Mouse (Mus musculus): ENCODE data around the gene Rhbdl1. TPM values are rescaled to one million over a fixed set of nuclear protein-coding genes. Genes with fewer than 3 reads are reported as not detected.
A peak's percentile ranks its signal among the peaks of the same experiment; 100 is the strongest.

Rhbdl1 gene
- polyA plus RNA-seq, 1 experiment from 2014 or later = 3.1 TPM

GRCm38 (mm10) chr17:25786781-25787504 is 50.2 kb downstream of the Rhbdl1 start:
- WGBS = 91% methylated on average over 9 of the region's 9 CpGs
- Histone ChIP-seq H3K4me1 (replicated peaks) (peaks cover 53% of the 10 kb centered on the region), H3K4me3 (0 out of 2 replicates have a peak overlapping the region, but pooled peaks have one; percentile 1), H3K9me3 (no peaks in the 10 kb centered on the region), H3K36me3 (peaks cover 65% of the 10 kb centered on the region), H3K27ac (no peak overlapping the region), H3K27me3 (ENCODE audit: insufficient read depth, poor library complexity, severe bottlenecking) (no peaks in the 10 kb centered on the region)
- DNase-seq (ENCODE audit: low spot score) = no peak

DNA sequence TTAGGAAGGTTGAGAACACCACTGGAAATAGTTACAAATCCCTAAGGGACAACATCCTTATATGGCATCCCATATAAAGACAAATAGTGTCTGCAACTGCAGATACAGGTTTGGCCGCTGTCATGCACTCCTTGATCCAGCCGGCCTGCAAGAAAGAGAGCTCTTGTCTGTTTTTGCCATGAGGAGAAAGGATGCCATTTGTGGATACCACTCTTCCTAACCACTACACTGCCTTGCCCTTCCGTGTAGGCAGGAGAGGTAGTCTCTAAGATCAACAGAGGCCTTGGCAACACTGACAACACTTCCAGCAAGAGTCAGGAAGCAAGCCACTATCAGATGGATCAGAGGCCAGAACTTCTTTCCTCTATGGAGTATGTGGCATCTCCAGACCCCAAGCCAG is 50.8 kb downstream of the Rhbdl1 start, which contains the start of gene Ccdc78:
TSS of gene Ccdc78 (plus strand) at position 301 of the 400 bp plus-strand sequence.
- WGBS = 87% methylated on average over 3 of the region's 3 CpGs
- peak within 1 kb of the TSS; percentile 75 for H3K4me3 ChIP-seq
- H3K9me3 ChIP-seq = no peaks in the 10 kb centered on the region
- H3K27ac ChIP-seq = peak within 1 kb of the TSS; percentile 97
- no peaks in the 10 kb centered on the region for H3K27me3 ChIP-seq (ENCODE audit: insufficient read depth, poor library complexity, severe bottlenecking)
- DNase-seq (ENCODE audit: low spot score) = no peak
- peaks cover 49% of the 10 kb centered on the region for H3K4me1 ChIP-seq (replicated peaks)
- H3K36me3 ChIP-seq = peaks cover 72% of the 10 kb centered on the region

DNA sequence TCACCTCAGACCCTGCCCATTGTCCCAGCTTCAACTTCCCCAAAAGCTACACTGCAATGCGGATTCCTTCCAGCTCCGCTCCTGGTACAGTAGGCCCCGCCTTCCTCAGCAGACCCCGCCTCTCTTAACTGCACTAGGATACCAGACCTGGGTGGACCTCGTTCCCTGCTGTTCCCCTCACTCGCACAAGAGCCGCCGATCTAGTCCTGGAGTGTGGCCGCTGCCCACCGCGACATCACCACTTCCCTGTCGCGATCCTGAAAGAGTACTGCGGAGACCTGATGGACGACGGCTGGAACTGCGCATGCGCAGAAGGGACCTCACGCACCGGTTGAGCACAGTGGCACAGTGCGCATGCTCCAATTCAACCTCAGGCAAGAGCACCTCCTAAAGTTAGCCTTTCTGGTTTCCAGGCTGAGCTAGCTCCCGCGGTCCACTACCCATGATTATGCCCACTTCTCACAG is 51.8 kb downstream of the Rhbdl1 start, which contains the start of gene Haghl:
TSS of gene Haghl (minus strand) at position 393 of the 465 bp plus-strand sequence.
- WGBS = under 1% methylated on average over 23 of the region's 23 CpGs
- peaks cover 77% of the 10 kb centered on the region for H3K36me3 ChIP-seq

More for the DNA sequence above, 51.8 kb downstream of the Rhbdl1 start, which contains the start of gene Haghl:
- Histone ChIP-seq H3K4me3 (peak within 1 kb of the TSS; percentile 75), H3K4me1 (replicated peaks) (peaks cover 40% of the 10 kb centered on the region), H3K27ac (peak within 1 kb of the TSS; percentile 97), H3K27me3 (ENCODE audit: insufficient read depth, poor library complexity, severe bottlenecking) (no peaks in the 10 kb centered on the region), H3K9me3 (no peaks in the 10 kb centered on the region)
- peak; percentile 98 for DNase-seq (ENCODE audit: low spot score)

Other genes starting within 250 kb of the Rhbdl1 start
- gene Gng13, start 120.1 kb downstream of the Rhbdl1 start, polyA plus RNA-seq (2016; fragmentation: Nextera tagmentation; extraction: Ambion mirVana) = 2.4 and 4.4 TPM in 2 replicates
- gene Chtf18, start 109.9 kb downstream of the Rhbdl1 start, polyA plus RNA-seq (2016; fragmentation: Nextera tagmentation; extraction: Ambion mirVana) = 47.2 and 60.4 TPM in 2 replicates
- gene Rpusd1, start 109.6 kb downstream of the Rhbdl1 start, polyA plus RNA-seq (2016; fragmentation: Nextera tagmentation; extraction: Ambion mirVana) = 22.2 and 24.8 TPM in 2 replicates
- gene Mslnl, start 101.3 kb downstream of the Rhbdl1 start, polyA plus RNA-seq (2016; fragmentation: Nextera tagmentation; extraction: Ambion mirVana) = not detected in 2 replicates
- 0.33 TPM in 1 of 2 replicates, not detected in the other for gene Msln, start 82.9 kb downstream of the Rhbdl1 start, polyA plus RNA-seq (2016; fragmentation: Nextera tagmentation; extraction: Ambion mirVana)
- 25.3 and 25.7 TPM in 2 replicates for gene Narfl, start 63.5 kb downstream of the Rhbdl1 start, polyA plus RNA-seq (2016; fragmentation: Nextera tagmentation; extraction: Ambion mirVana)
- 68.1 and 88.5 TPM in 2 replicates for gene Haghl, start 51.6 kb downstream of the Rhbdl1 start, polyA plus RNA-seq (2016; fragmentation: Nextera tagmentation; extraction: Ambion mirVana)
- gene Ccdc78, start 50.7 kb downstream of the Rhbdl1 start, polyA plus RNA-seq (2016; fragmentation: Nextera tagmentation; extraction: Ambion mirVana) = 0.95 and 1.2 TPM in 2 replicates
- 68.1 and 76.0 TPM in 2 replicates for gene Fam173a, start 44.4 kb downstream of the Rhbdl1 start, polyA plus RNA-seq (2016; fragmentation: Nextera tagmentation; extraction: Ambion mirVana)
- 3.4 and 4.5 TPM in 2 replicates for gene AC134908.4, start 41.6 kb downstream of the Rhbdl1 start, polyA plus RNA-seq (2016; fragmentation: Nextera tagmentation; extraction: Ambion mirVana)
- gene Metrn, start 40.2 kb downstream of the Rhbdl1 start, polyA plus RNA-seq (2016; fragmentation: Nextera tagmentation; extraction: Ambion mirVana) = 174 and 193 TPM in 2 replicates
- 11.0 and 16.7 TPM in 2 replicates for gene Fbxl16, start 28.2 kb downstream of the Rhbdl1 start, polyA plus RNA-seq (2016; fragmentation: Nextera tagmentation; extraction: Ambion mirVana)
- 30.1 and 30.7 TPM in 2 replicates for gene Wdr24, start 13.7 kb downstream of the Rhbdl1 start, polyA plus RNA-seq (2016; fragmentation: Nextera tagmentation; extraction: Ambion mirVana)
- 51.5 and 64.3 TPM in 2 replicates for gene Jmjd8, start 8.4 kb downstream of the Rhbdl1 start, polyA plus RNA-seq (2016; fragmentation: Nextera tagmentation; extraction: Ambion mirVana)
- gene Stub1, start 3.9 kb downstream of the Rhbdl1 start, polyA plus RNA-seq (2016; fragmentation: Nextera tagmentation; extraction: Ambion mirVana) = 360 and 390 TPM in 2 replicates
- gene Gm20683, start 4.5 kb upstream of the Rhbdl1 start, polyA plus RNA-seq (2016; fragmentation: Nextera tagmentation; extraction: Ambion mirVana) = 1.5 and 3.1 TPM in 2 replicates
- 18.8 and 28.5 TPM in 2 replicates for gene Rhot2, start 7.6 kb upstream of the Rhbdl1 start, polyA plus RNA-seq (2016; fragmentation: Nextera tagmentation; extraction: Ambion mirVana)
- gene Wdr90, start 24.2 kb upstream of the Rhbdl1 start, polyA plus RNA-seq (2016; fragmentation: Nextera tagmentation; extraction: Ambion mirVana) = 46.0 and 54.4 TPM in 2 replicates
- gene Mcrip2, start 31.5 kb upstream of the Rhbdl1 start, polyA plus RNA-seq (2016; fragmentation: Nextera tagmentation; extraction: Ambion mirVana) = 10.6 and 14.7 TPM in 2 replicates
- gene Mettl26, start 37.8 kb upstream of the Rhbdl1 start, polyA plus RNA-seq (2016; fragmentation: Nextera tagmentation; extraction: Ambion mirVana) = 69.9 and 73.9 TPM in 2 replicates
- 5.8 and 26.3 TPM in 2 replicates for gene Wfikkn1, start 43.6 kb upstream of the Rhbdl1 start, polyA plus RNA-seq (2016; fragmentation: Nextera tagmentation; extraction: Ambion mirVana)
- gene Rab40c, start 82.4 kb upstream of the Rhbdl1 start, polyA plus RNA-seq (2016; fragmentation: Nextera tagmentation; extraction: Ambion mirVana) = 33.4 and 43.4 TPM in 2 replicates
- gene Pigq, start 107.6 kb upstream of the Rhbdl1 start, polyA plus RNA-seq (2016; fragmentation: Nextera tagmentation; extraction: Ambion mirVana) = 65.4 and 72.6 TPM in 2 replicates
- 0.21 and 0.55 TPM in 2 replicates for gene Nhlrc4, start 107.7 kb upstream of the Rhbdl1 start, polyA plus RNA-seq (2016; fragmentation: Nextera tagmentation; extraction: Ambion mirVana)
- 0.25 and 0.34 TPM in 2 replicates for gene A930017K11Rik, start 115.3 kb upstream of the Rhbdl1 start, polyA plus RNA-seq (2016; fragmentation: Nextera tagmentation; extraction: Ambion mirVana)
- gene Capn15, start 148.5 kb upstream of the Rhbdl1 start, polyA plus RNA-seq (2016; fragmentation: Nextera tagmentation; extraction: Ambion mirVana) = 32.4 and 35.0 TPM in 2 replicates
- 24.7 and 30.9 TPM in 2 replicates for gene Rab11fip3, start 232.3 kb upstream of the Rhbdl1 start, polyA plus RNA-seq (2016; fragmentation: Nextera tagmentation; extraction: Ambion mirVana)

Measured in hindbrain, embryonic 10.5 days (tissue).